Mouse (Mus musculus): ENCODE measurements around the gene Tmem30c.

GRCm38 (mm10) chr16:57303716-57304115 is 11.1 kb upstream of the Tmem30c start:
- no peak for TF ChIP-seq CTCF (IDR thresholded peaks at IDR 0.05; ENCODE audit: low read depth, low read length)
- no peak for TF ChIP-seq POLR2A (IDR thresholded peaks at IDR 0.05; ENCODE audit: borderline replicate concordance, low read depth, low read length)
